Mouse (Mus musculus) urinary bladder, adult 2 months (tissue): ENCODE results near the gene Naa60. TPM values are rescaled to one million over a fixed set of nuclear protein-coding genes. Genes with fewer than 3 reads are reported as not detected.

Experiments
- polyA plus RNA-seq: library from polyadenylated mRNA; depleted of rRNA; stranded (reverse); fragments of >200 nt; gene quantifications from 2 replicates; pipeline ENCODE4 v1.2.3, GENCODE M21; 2012; rRNA removed

Gene Naa60
- polyA plus RNA-seq, 1 experiment: 54.1 TPM

Other genes starting within 250 kb of the Naa60 start
- gene Mefv, start 154.3 kb upstream of the Naa60 start, polyA plus RNA-seq: 0.22 and 0.29 TPM in 2 replicates
- 19.3 and 20.8 TPM in 2 replicates for gene Zfp263, start 128.3 kb upstream of the Naa60 start, polyA plus RNA-seq
- gene Olfr15, start 41.5 kb upstream of the Naa60 start, polyA plus RNA-seq: 0.07 TPM in 1 of 2 replicates, not detected in the other
- 2.7 and 3.0 TPM in 2 replicates for gene Zfp174, start 25.1 kb upstream of the Naa60 start, polyA plus RNA-seq
- 7.3 and 7.8 TPM in 2 replicates for gene Zfp597, start 12.2 kb downstream of the Naa60 start, polyA plus RNA-seq
- 0.25 and 0.62 TPM in 2 replicates for gene Gm20695, start 12.3 kb downstream of the Naa60 start, polyA plus RNA-seq
- gene 1700037C18Rik, start 36.3 kb downstream of the Naa60 start, polyA plus RNA-seq: 5.8 and 7.0 TPM in 2 replicates
- 19.5 and 20.3 TPM in 2 replicates for gene Cluap1, start 36.4 kb downstream of the Naa60 start, polyA plus RNA-seq
- gene Nlrc3, start 104.3 kb downstream of the Naa60 start, polyA plus RNA-seq: 1.3 and 1.4 TPM in 2 replicates
- 17.5 and 18.2 TPM in 2 replicates for gene Slx4, start 131.4 kb downstream of the Naa60 start, polyA plus RNA-seq
- not detected in 2 replicates for gene Dnase1, start 164.6 kb downstream of the Naa60 start, polyA plus RNA-seq
- gene Trap1, start 205.5 kb downstream of the Naa60 start, polyA plus RNA-seq: 76.9 and 84.2 TPM in 2 replicates